Mouse (Mus musculus) heart, embryonic 11.5 days (tissue): ENCODE data around the gene Ldb1. TPM values are rescaled to one million over a fixed set of nuclear protein-coding genes. Genes with fewer than 3 reads are reported as not detected.
"Not testable (repeated sequence)": the region's sequence is repeated elsewhere in the genome, so short reads cannot be mapped to it uniquely, and the experiment has no call there.

Source experiments
- ATAC-seq: fragments of 200-750 bp; cut with Nextera tagmentation; replicated peaks from 2 replicates; pipeline ENCODE4 v1.8.0; 2017; ENCODE audit warnings: moderate library complexity; ENCODE audit not compliant: insufficient number of reproducible peaks, low FRiP score, low TSS enrichment
- H3K27ac ChIP-seq: fragments of 300-500 bp; sonication (generic); 2 replicates; pipeline ENCODE4 v1.5.1; 2014; ENCODE audit warnings: mild to moderate bottlenecking, low read depth, low read length
- H3K27me3 ChIP-seq: fragments of 300-500 bp; sonication (generic); 2 replicates; pipeline ENCODE4 v1.6.1; 2014; ENCODE audit warnings: mild to moderate bottlenecking, low read length, mixed read lengths; ENCODE audit not compliant: control insufficient read depth, insufficient read depth
- H3K36me3 ChIP-seq: fragments of 300-500 bp; sonication (generic); 2 replicates; pipeline ENCODE4 v1.6.1; 2014; ENCODE audit warnings: mild to moderate bottlenecking, low read length, moderate library complexity, mixed read lengths; ENCODE audit not compliant: control insufficient read depth, insufficient read depth
- H3K4me1 ChIP-seq: fragments of 300-500 bp; sonication (generic); 2 replicates; pipeline ENCODE4 v1.6.1; 2014; ENCODE audit warnings: low read length; ENCODE audit not compliant: control insufficient read depth, insufficient read depth
- H3K4me2 ChIP-seq: fragments of 300-500 bp; sonication (generic); 2 replicates; pipeline ENCODE4 v1.6.1; 2014; ENCODE audit warnings: mild to moderate bottlenecking, moderate library complexity
- H3K4me3 ChIP-seq: fragments of 300-500 bp; sonication (generic); 2 replicates; pipeline ENCODE4 v1.5.1; 2014; ENCODE audit warnings: low read depth, low read length
- H3K9ac ChIP-seq: fragments of 300-500 bp; sonication (generic); 2 replicates; pipeline ENCODE4 v1.6.1; 2014; ENCODE audit warnings: mild to moderate bottlenecking, low read depth, low read length, moderate library complexity
- H3K9me3 ChIP-seq: fragments of 300-500 bp; sonication (generic); replicated peaks from 2 replicates; pipeline ENCODE4 v1.6.1; 2016; ENCODE audit warnings: low read length; ENCODE audit not compliant: control insufficient read depth
- WGBS: fragments of 180-500 bp; shearing (Covaris S2); extraction: QIAGEN DNeasy Blood & Tissue Kit; methylation state at CpG from one replicate; pipeline ENCODE4 v1.1.7; 2014; ENCODE audit not compliant: insufficient replicate concordance; 5-methylcytosine and 5-hydroxymethylcytosine counted together
- polyA plus RNA-seq: library from polyadenylated mRNA; unstranded; fragments of >200 nt; fragmentation: Nextera tagmentation; extraction: Ambion mirVana; gene quantifications from 2 replicates; pipeline ENCODE4 v1.2.1, GENCODE M21; 2014

Gene Ldb1
- polyA plus RNA-seq, 1 experiment from 2014 or later: 59.7 TPM

GRCm38 (mm10) chr19:46002279-46002678, 42.7 kb downstream of the Ldb1 start:
- ATAC-seq: no peak
- 75% methylated on average over 9 of the region's 9 CpGs for WGBS
- no peak overlapping the region for H3K4me2 ChIP-seq
- H3K4me1 ChIP-seq: peaks cover 10% of the 10 kb centered on the region
- no peak overlapping the region for H3K9ac ChIP-seq
- H3K36me3 ChIP-seq: no peaks in the 10 kb centered on the region; the same call in 1 of the 2 replicates
- 0 out of 2 replicates have a peak, but pooled peaks cover 2% of the 10 kb centered on the region for H3K27me3 ChIP-seq
- no peak overlapping the region for H3K27ac ChIP-seq
- no peaks in the 10 kb centered on the region for H3K9me3 ChIP-seq
- no peak overlapping the region for H3K4me3 ChIP-seq

- Histone ChIP-seq H3K9ac (no peak overlapping the region), H3K27me3 (0 out of 2 replicates have a peak, but pooled peaks cover 2% of the 10 kb centered on the region), H3K4me2 (no peak overlapping the region), H3K4me3 (no peak overlapping the region), H3K36me3 (no peaks in the 10 kb centered on the region; the same call in 1 of the 2 replicates), H3K9me3 (peaks cover 2% of the 10 kb centered on the region; the same call in 1 of the 2 replicates), H3K4me1 (peaks cover 5% of the 10 kb centered on the region), H3K27ac (no peak overlapping the region)
- WGBS: 71% methylated on average over 1 of the region's 1 CpGs
- ATAC-seq: no peak
Measured at GRCm38 (mm10) chr19:45999378-45999777, 45.6 kb downstream of the Ldb1 start.

- peak overlapping the region; percentile 86 for H3K4me3 ChIP-seq
- WGBS: 12% methylated on average over 8 of the region's 8 CpGs
- H3K9ac ChIP-seq: peak overlapping the region; percentile 97
- H3K36me3 ChIP-seq: no peaks in the 10 kb centered on the region; the same call in 1 of the 2 replicates
- H3K27ac ChIP-seq: no peak overlapping the region
- no peaks in the 10 kb centered on the region for H3K4me1 ChIP-seq
- peak overlapping the region; percentile 79 for H3K4me2 ChIP-seq
- no peak for ATAC-seq
- peaks cover 2% of the 10 kb centered on the region; the same call in 1 of the 2 replicates for H3K9me3 ChIP-seq
- no peaks in the 10 kb centered on the region for H3K27me3 ChIP-seq
Measured at GRCm38 (mm10) chr19:45998694-45999217, 46.3 kb downstream of the Ldb1 start.

GRCm38 (mm10) chr19:45997785-45998693, 47.0 kb downstream of the Ldb1 start, which contains the start of gene Armh3:
Gene Armh3, minus strand, starts transcription at chr19:45998488.
- no peaks in the 10 kb centered on the region for H3K4me1 ChIP-seq
- no peaks in the 10 kb centered on the region; the same call in 1 of the 2 replicates for H3K36me3 ChIP-seq
- peak within 1 kb of the TSS; percentile 79 for H3K4me2 ChIP-seq
- H3K9ac ChIP-seq: peak within 1 kb of the TSS; percentile 97
- WGBS: 1% methylated on average over 73 of the region's 76 CpGs
- no peaks in the 10 kb centered on the region for H3K27me3 ChIP-seq
- ATAC-seq: peak; percentile 90
- H3K27ac ChIP-seq: peak within 1 kb of the TSS; percentile 94
- peaks cover 2% of the 10 kb centered on the region; the same call in 1 of the 2 replicates for H3K9me3 ChIP-seq
- peak within 1 kb of the TSS; percentile 86 for H3K4me3 ChIP-seq

GRCm38 (mm10) chr19:45997365-45997764, 47.6 kb downstream of the Ldb1 start:
- peak overlapping the region; percentile 94; the same call in 1 of the 2 replicates for H3K27ac ChIP-seq
- no peaks in the 10 kb centered on the region; the same call in 1 of the 2 replicates for H3K36me3 ChIP-seq
- peaks cover 2% of the 10 kb centered on the region; the same call in 1 of the 2 replicates for H3K9me3 ChIP-seq
- H3K27me3 ChIP-seq: no peaks in the 10 kb centered on the region
- peak overlapping the region; percentile 79 for H3K4me2 ChIP-seq
- ATAC-seq: no peak
- H3K9ac ChIP-seq: peak overlapping the region; percentile 97
- 61% methylated on average over 5 of the region's 5 CpGs for WGBS
- H3K4me1 ChIP-seq: no peaks in the 10 kb centered on the region
- H3K4me3 ChIP-seq: peak overlapping the region; percentile 86

GRCm38 (mm10) chr19:45993981-45994737, 50.9 kb downstream of the Ldb1 start:
- Histone ChIP-seq H3K4me2 (no peak overlapping the region), H3K9me3 (peaks cover 2% of the 10 kb centered on the region; the same call in 1 of the 2 replicates), H3K36me3 (no peaks in the 10 kb centered on the region; the same call in 1 of the 2 replicates), H3K9ac (no peak overlapping the region), H3K27ac (no peak overlapping the region), H3K4me3 (no peak overlapping the region), H3K4me1 (no peaks in the 10 kb centered on the region), H3K27me3 (no peaks in the 10 kb centered on the region)
- WGBS: 92% methylated on average over 13 of the region's 13 CpGs
- no peak for ATAC-seq

- H3K36me3 ChIP-seq, ATAC-seq, H3K4me1 ChIP-seq, H3K9me3 ChIP-seq, H3K27me3 ChIP-seq, H3K9ac ChIP-seq, H3K27ac ChIP-seq, H3K4me3 ChIP-seq, H3K4me2 ChIP-seq: not testable (repeated sequence)
- WGBS: 86% methylated on average over 6 of the region's 6 CpGs
Measured at GRCm38 (mm10) chr19:45993441-45993840, 51.6 kb downstream of the Ldb1 start.

- Histone ChIP-seq H3K4me2 (no peak overlapping the region), H3K9me3 (peaks cover 2% of the 10 kb centered on the region; the same call in 1 of the 2 replicates), H3K4me3 (no peak overlapping the region), H3K9ac (no peak overlapping the region), H3K27me3 (no peaks in the 10 kb centered on the region), H3K36me3 (no peaks in the 10 kb centered on the region; the same call in 1 of the 2 replicates), H3K4me1 (no peaks in the 10 kb centered on the region), H3K27ac (no peak overlapping the region)
- 85% methylated on average over 3 of the region's 3 CpGs for WGBS
- ATAC-seq: no peak
Measured at GRCm38 (mm10) chr19:45991171-45991570, 53.8 kb downstream of the Ldb1 start.
